Mouse (Mus musculus): Measurements from ENCODE around the gene Ttyh3. TPM values are rescaled to one million over a fixed set of nuclear protein-coding genes. Genes with fewer than 3 reads are reported as not detected.

Ttyh3 gene
- total and polyA plus RNA-seq, 2 experiments from 2014 or later: 60.3 to 260 TPM

DNA sequence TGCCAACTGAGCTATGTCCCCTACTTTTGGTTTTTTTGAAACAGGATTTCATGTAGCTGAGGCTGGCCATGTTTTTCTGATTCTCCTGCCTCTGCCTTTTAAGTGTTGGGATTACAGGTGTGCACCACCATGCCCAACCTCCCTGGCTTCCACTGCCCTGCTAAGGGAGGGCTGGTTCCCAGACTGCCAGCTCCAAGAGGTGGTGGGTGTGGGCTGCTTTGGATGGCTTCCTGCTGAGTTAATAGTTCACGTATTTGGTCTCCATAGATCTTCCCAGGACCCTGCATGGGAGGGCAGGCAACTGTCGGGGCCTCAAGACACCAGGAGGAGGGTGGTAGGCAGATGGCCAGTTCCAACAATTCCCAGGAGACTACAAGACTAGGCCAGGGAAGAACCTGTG, 46.3 kb downstream of the Ttyh3 start:
- no peak overlapping the region for H3K27ac ChIP-seq
- H3K36me3 ChIP-seq (ENCODE audit: insufficient read depth, low read length): no peaks in the 10 kb centered on the region
- H3K9ac ChIP-seq (replicated peaks; ENCODE audit: low read length): no peak overlapping the region
- DNase-seq (ENCODE audit: low spot score) (no peak), ATAC-seq (no peak)
- 22% methylated on average over 2 of the region's 2 CpGs for WGBS
- H3K27me3 ChIP-seq (ENCODE audit: insufficient read depth, low read length): no peaks in the 10 kb centered on the region
- H3K4me1 ChIP-seq (ENCODE audit: insufficient read depth, low read length): no peaks in the 10 kb centered on the region; the same call in 1 of the 2 replicates
- H3K4me3 ChIP-seq (ENCODE audit: low read length): no peak overlapping the region
- no peaks in the 10 kb centered on the region for H3K9me3 ChIP-seq (ENCODE audit: low read length)
- no peak overlapping the region for H3K4me2 ChIP-seq (ENCODE audit: low read depth, low read length)
- no peak for TF ChIP-seq CTCF (IDR thresholded peaks at IDR 0.05; ENCODE audit: low read depth)

GRCm38 (mm10) chr5:140601712-140602111, 47.1 kb downstream of the Ttyh3 start:
- Histone ChIP-seq H3K4me2 (ENCODE audit: low read depth, low read length) (no peak overlapping the region), H3K4me3 (ENCODE audit: low read length) (no peak overlapping the region), H3K4me1 (ENCODE audit: insufficient read depth, low read length) (no peaks in the 10 kb centered on the region; the same call in 1 of the 2 replicates), H3K27me3 (ENCODE audit: insufficient read depth, low read length) (no peaks in the 10 kb centered on the region), H3K9me3 (ENCODE audit: low read length) (no peaks in the 10 kb centered on the region), H3K36me3 (ENCODE audit: insufficient read depth, low read length) (no peaks in the 10 kb centered on the region), H3K27ac (no peak overlapping the region), H3K9ac (replicated peaks; ENCODE audit: low read length) (no peak overlapping the region)
- no peak for TF ChIP-seq CTCF (IDR thresholded peaks at IDR 0.05; ENCODE audit: low read depth)
- peak; percentile 88 for ATAC-seq
- peak; percentile 67 for DNase-seq (ENCODE audit: low spot score)
- 37% methylated on average over 12 of the region's 12 CpGs for WGBS

GRCm38 (mm10) chr5:140599939-140600338, 48.9 kb downstream of the Ttyh3 start:
- no peak for TF ChIP-seq CTCF (IDR thresholded peaks at IDR 0.05; ENCODE audit: low read depth)
- DNase-seq (ENCODE audit: low spot score) (no peak), ATAC-seq (no peak)
- WGBS: 52% methylated on average over 5 of the region's 5 CpGs
- Histone ChIP-seq H3K4me3 (ENCODE audit: low read length) (no peak overlapping the region), H3K9ac (replicated peaks; ENCODE audit: low read length) (no peak overlapping the region), H3K27me3 (ENCODE audit: insufficient read depth, low read length) (no peaks in the 10 kb centered on the region), H3K4me2 (ENCODE audit: low read depth, low read length) (no peak overlapping the region), H3K4me1 (ENCODE audit: insufficient read depth, low read length) (no peaks in the 10 kb centered on the region), H3K27ac (no peak overlapping the region), H3K9me3 (ENCODE audit: low read length) (no peaks in the 10 kb centered on the region), H3K36me3 (ENCODE audit: insufficient read depth, low read length) (no peaks in the 10 kb centered on the region)

DNA sequence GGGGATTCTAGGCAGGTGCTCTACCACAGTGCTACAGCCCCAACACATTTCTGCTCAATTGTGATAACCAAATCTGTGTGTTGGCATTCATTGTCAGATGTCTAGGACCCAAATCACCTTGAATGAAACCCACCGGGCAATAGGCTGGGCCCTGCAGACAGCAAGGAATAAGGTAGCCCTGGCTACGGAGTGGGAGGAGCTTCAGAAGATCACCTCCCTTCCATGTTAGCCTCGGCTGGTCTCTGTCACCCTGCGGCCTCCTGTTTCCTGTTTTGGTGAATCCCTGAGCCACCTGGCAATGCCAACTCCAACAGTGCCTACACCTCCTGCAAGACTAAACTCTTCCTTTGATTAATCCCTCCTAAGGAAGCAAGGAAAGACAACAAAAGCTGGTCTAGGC, 51.0 kb downstream of the Ttyh3 start:
- Histone ChIP-seq H3K9ac (replicated peaks; ENCODE audit: low read length) (no peak overlapping the region), H3K4me1 (ENCODE audit: insufficient read depth, low read length) (no peaks in the 10 kb centered on the region), H3K36me3 (ENCODE audit: insufficient read depth, low read length) (no peaks in the 10 kb centered on the region), H3K4me2 (ENCODE audit: low read depth, low read length) (no peak overlapping the region), H3K9me3 (ENCODE audit: low read length) (no peaks in the 10 kb centered on the region), H3K27me3 (ENCODE audit: insufficient read depth, low read length) (no peaks in the 10 kb centered on the region), H3K4me3 (ENCODE audit: low read length) (no peak overlapping the region), H3K27ac (no peak overlapping the region)
- no peak for DNase-seq (ENCODE audit: low spot score)
- TF ChIP-seq CTCF (IDR thresholded peaks at IDR 0.05; ENCODE audit: low read depth): no peak
- WGBS: 93% methylated on average over 4 of the region's 4 CpGs
- ATAC-seq: no peak

GRCm38 (mm10) chr5:140596927-140597588, 51.8 kb downstream of the Ttyh3 start:
- no peak overlapping the region for H3K27ac ChIP-seq
- 71% methylated on average over 18 of the region's 18 CpGs for WGBS

GRCm38 (mm10) chr5:140596426-140596825, 52.4 kb downstream of the Ttyh3 start:
- ATAC-seq (no peak), DNase-seq (ENCODE audit: low spot score) (no peak)
- 65% methylated on average over 3 of the region's 3 CpGs for WGBS
- no peaks in the 10 kb centered on the region for H3K27me3 ChIP-seq (ENCODE audit: insufficient read depth, low read length)
- no peak overlapping the region for H3K4me3 ChIP-seq (ENCODE audit: low read length)
- no peak overlapping the region for H3K9ac ChIP-seq (replicated peaks; ENCODE audit: low read length)
- no peak for TF ChIP-seq CTCF (IDR thresholded peaks at IDR 0.05; ENCODE audit: low read depth)
- H3K4me2 ChIP-seq (ENCODE audit: low read depth, low read length): no peak overlapping the region
- no peaks in the 10 kb centered on the region for H3K36me3 ChIP-seq (ENCODE audit: insufficient read depth, low read length)
- no peaks in the 10 kb centered on the region for H3K9me3 ChIP-seq (ENCODE audit: low read length)
- no peaks in the 10 kb centered on the region for H3K4me1 ChIP-seq (ENCODE audit: insufficient read depth, low read length)
- no peak overlapping the region for H3K27ac ChIP-seq

More at GRCm38 (mm10) chr5:140596927-140597588, 51.8 kb downstream of the Ttyh3 start:
- no peaks in the 10 kb centered on the region for H3K9me3 ChIP-seq (ENCODE audit: low read length)
- no peak overlapping the region for H3K4me3 ChIP-seq (ENCODE audit: low read length)
- H3K27me3 ChIP-seq (ENCODE audit: insufficient read depth, low read length): no peaks in the 10 kb centered on the region
- no peak for ATAC-seq
- H3K9ac ChIP-seq (replicated peaks; ENCODE audit: low read length): no peak overlapping the region
- no peak for TF ChIP-seq CTCF (IDR thresholded peaks at IDR 0.05; ENCODE audit: low read depth)
- no peaks in the 10 kb centered on the region for H3K36me3 ChIP-seq (ENCODE audit: insufficient read depth, low read length)
- H3K4me1 ChIP-seq (ENCODE audit: insufficient read depth, low read length): no peaks in the 10 kb centered on the region
- no peak overlapping the region for H3K4me2 ChIP-seq (ENCODE audit: low read depth, low read length)
- no peak for DNase-seq (ENCODE audit: low spot score)

DNA sequence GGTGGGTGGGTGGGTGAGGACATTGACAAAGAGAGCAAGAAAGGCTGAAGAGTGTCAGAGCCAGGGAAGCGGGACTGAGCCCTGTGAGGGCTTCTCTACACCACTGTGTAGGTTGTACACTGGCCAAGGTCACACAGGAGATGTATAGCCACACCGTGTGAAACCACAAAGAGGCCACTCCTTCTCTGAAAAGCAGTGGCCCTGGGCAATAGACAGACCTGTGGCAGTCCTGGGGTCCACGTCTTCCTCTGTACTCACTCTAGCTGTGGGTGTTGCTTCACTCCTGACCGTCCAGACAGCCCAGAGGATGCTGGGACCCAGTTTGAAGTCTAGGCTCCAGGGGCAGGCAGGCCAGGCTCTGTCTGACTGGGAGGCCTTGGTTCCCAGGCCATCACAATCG, 54.0 kb downstream of the Ttyh3 start:
- H3K36me3 ChIP-seq (ENCODE audit: insufficient read depth, low read length): no peaks in the 10 kb centered on the region
- no peaks in the 10 kb centered on the region for H3K9me3 ChIP-seq (ENCODE audit: low read length)
- H3K27me3 ChIP-seq (ENCODE audit: insufficient read depth, low read length): no peaks in the 10 kb centered on the region
- H3K27ac ChIP-seq: no peak overlapping the region
- H3K4me3 ChIP-seq (ENCODE audit: low read length): no peak overlapping the region
- 70% methylated on average over 5 of the region's 5 CpGs for whole genome bisulfite sequencing
- DNase-seq (ENCODE audit: low spot score): no peak
- H3K9ac ChIP-seq (replicated peaks; ENCODE audit: low read length): no peak overlapping the region
- no peaks in the 10 kb centered on the region for H3K4me1 ChIP-seq (ENCODE audit: insufficient read depth, low read length)
- no peak for TF ChIP-seq CTCF (IDR thresholded peaks at IDR 0.05; ENCODE audit: low read depth)
- no peak for ATAC-seq
- no peak overlapping the region for H3K4me2 ChIP-seq (ENCODE audit: low read depth, low read length)
